Mouse (Mus musculus) E14TG2a.4 (cell line): ENCODE measurements around the gene Olfr478.
"Not testable (repeated sequence)": the region's sequence is repeated elsewhere in the genome, so short reads cannot be mapped to it uniquely, and the experiment has no call there.

Experiments used
- H3K27me3 ChIP-seq: 2 replicates; pipeline ENCODE4 v1.6.1; 2014; ENCODE audit warnings: low read length, control low read depth; ENCODE audit not compliant: insufficient read depth
- H3K36me3 ChIP-seq: 2 replicates; pipeline ENCODE4 v1.6.1; 2014; ENCODE audit warnings: low read length, control low read depth; ENCODE audit not compliant: insufficient read depth
- H3K4me1 ChIP-seq: replicated peaks from 2 replicates; pipeline ENCODE4 v1.6.1; 2014; ENCODE audit warnings: low read depth, low read length, control low read depth
- H3K4me3 ChIP-seq: replicated peaks from 2 replicates; pipeline ENCODE4 v1.5.1; 2014; ENCODE audit warnings: mild to moderate bottlenecking, low read length
- H3K9me3 ChIP-seq: 2 replicates; pipeline ENCODE4 v1.6.1; 2014; ENCODE audit warnings: low read length, control low read depth
- CTCF ChIP-seq: conservative IDR thresholded peaks from 2 replicates; pipeline ENCODE4 v1.5.1; 2014; ENCODE audit warnings: low read length
- NANOG ChIP-seq: IDR thresholded peaks from 2 replicates; pipeline ENCODE4 v1.6.1; 2014; ENCODE audit warnings: borderline replicate concordance, low read length, mixed read lengths
- POU5F1 ChIP-seq: IDR thresholded peaks from 2 replicates; pipeline ENCODE4 v1.6.1; 2014; ENCODE audit warnings: low read length, borderline replicate concordance

Olfr478 gene

DNA sequence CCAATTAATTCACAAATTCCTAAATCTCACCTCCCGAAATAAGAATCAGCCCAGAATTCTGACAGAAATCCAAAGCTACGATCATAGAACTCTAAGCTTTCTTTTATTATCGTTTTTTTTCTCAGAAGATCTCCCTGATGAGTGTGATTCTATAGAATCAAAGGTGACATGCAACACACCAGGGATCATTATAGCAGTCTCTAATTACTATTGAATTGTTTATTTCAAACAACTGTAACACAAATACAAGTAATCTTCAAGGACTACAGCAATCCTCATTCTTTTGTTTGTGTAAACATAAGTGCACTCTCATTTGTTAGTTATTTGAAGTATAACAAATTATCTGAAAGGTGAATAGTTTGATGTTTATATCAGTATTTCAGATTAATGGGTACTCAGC is at the start of gene Olfr478:
Gene Olfr478, minus strand, starts transcription at position 101 of the 400 bp plus-strand sequence.
- H3K4me3 ChIP-seq, result no peak within 1 kb of the TSS
- no peaks in the 10 kb centered on the region for H3K4me1 ChIP-seq
- no peaks in the 10 kb centered on the region for H3K9me3 ChIP-seq
- H3K36me3 ChIP-seq, result no peaks in the 10 kb centered on the region
- TF ChIP-seq POU5F1, result no peak
- no peak for TF ChIP-seq NANOG
- TF ChIP-seq CTCF, result no peak
- H3K27me3 ChIP-seq, result no peaks in the 10 kb centered on the region

GRCm38 (mm10) chr7:108079555-108079954 is 45.8 kb upstream of the Olfr478 start, which contains the start of gene Olfr481:
Olfr481 (plus strand) TSS chr7:108079855.
- Histone ChIP-seq H3K36me3 (no peaks in the 10 kb centered on the region), H3K27me3 (no peaks in the 10 kb centered on the region), H3K4me1 (no peaks in the 10 kb centered on the region), H3K9me3 (no peaks in the 10 kb centered on the region), H3K4me3 (no peak within 1 kb of the TSS)
- no peak for TF ChIP-seq NANOG
- no peak for TF ChIP-seq POU5F1
- TF ChIP-seq CTCF, result no peak

- no peaks in the 10 kb centered on the region for H3K4me1 ChIP-seq
- no peaks in the 10 kb centered on the region for H3K36me3 ChIP-seq
- H3K9me3 ChIP-seq, result no peaks in the 10 kb centered on the region
- TF ChIP-seq NANOG, result no peak
- TF ChIP-seq POU5F1, result no peak
- TF ChIP-seq CTCF, result no peak
- no peak within 1 kb of the TSS for H3K4me3 ChIP-seq
- H3K27me3 ChIP-seq, result no peaks in the 10 kb centered on the region
Measured at GRCm38 (mm10) chr7:108067246-108067645, 33.5 kb upstream of the Olfr478 start, which contains the start of gene Olfr480. Olfr480 (minus strand) TSS chr7:108067346.

- Histone ChIP-seq H3K9me3 (no peaks in the 10 kb centered on the region), H3K4me3 (no peak within 1 kb of the TSS), H3K36me3 (no peaks in the 10 kb centered on the region), H3K4me1 (no peaks in the 10 kb centered on the region), H3K27me3 (no peaks in the 10 kb centered on the region)
- TF ChIP-seq POU5F1 (no peak), CTCF (no peak), NANOG (no peak)
Measured at GRCm38 (mm10) chr7:108050393-108050792, 16.6 kb upstream of the Olfr478 start, which contains the start of gene Olfr479. Olfr479 (plus strand) TSS chr7:108050693.

GRCm38 (mm10) chr7:108014256-108014655 is 19.5 kb downstream of the Olfr478 start:
- not testable (repeated sequence) for H3K27me3 ChIP-seq, H3K4me1 ChIP-seq, H3K4me3 ChIP-seq, H3K36me3 ChIP-seq
- H3K9me3 ChIP-seq, result peaks cover 25% of the 10 kb centered on the region
- peak; percentile 57; the same call in 1 of the 2 replicates for TF ChIP-seq NANOG

GRCm38 (mm10) chr7:107986393-107986792 is 47.4 kb downstream of the Olfr478 start, which contains the start of gene Olfr477:
Olfr477 (plus strand) TSS chr7:107986693.
- no peaks in the 10 kb centered on the region for H3K9me3 ChIP-seq
- H3K27me3 ChIP-seq, result no peaks in the 10 kb centered on the region
- no peaks in the 10 kb centered on the region for H3K36me3 ChIP-seq
- no peaks in the 10 kb centered on the region for H3K4me1 ChIP-seq
- no peak within 1 kb of the TSS for H3K4me3 ChIP-seq
- TF ChIP-seq POU5F1 (no peak), NANOG (no peak), CTCF (no peak)
